Mouse (Mus musculus) liver, embryonic 14.5 days (tissue): ENCODE measurements at regions not wholly inside any gene's neighbourhood (a gene's known extent, or its start where the extent isn't known, plus 50 kb on each side); places are given as distances from the start of the nearest gene placed in this dataset.

Experiments
- ATAC-seq: fragments of 200-750 bp; cut with Nextera tagmentation; 2 replicates; pipeline ENCODE4 v1.8.0; 2017; ENCODE audit warnings: moderate number of reproducible peaks, mild to moderate bottlenecking, moderate library complexity; ENCODE audit not compliant: insufficient read depth
- DNase-seq, 3 experiments: peaks; one replicate each; pipeline ENCODE4 v3.0.0-alpha.2; 2012 to 2013; ENCODE audit warnings: low read depth in 3 of 3, low spot score in 3 of 3
- H3K27ac ChIP-seq: fragments of 300-500 bp; sonication (generic); 2 replicates; pipeline ENCODE4 v1.5.1; 2014; ENCODE audit warnings: moderate library complexity, mild to moderate bottlenecking, control low read depth, inconsistent platforms
- H3K27me3 ChIP-seq: fragments of 300-500 bp; sonication (generic); 2 replicates; pipeline ENCODE4 v1.6.1; 2014; ENCODE audit warnings: mild to moderate bottlenecking, low read length, moderate library complexity; ENCODE audit not compliant: control insufficient read depth, insufficient read depth
- H3K36me3 ChIP-seq: fragments of 300-500 bp; sonication (generic); replicated peaks from 2 replicates; pipeline ENCODE4 v1.6.1; 2014; ENCODE audit warnings: low read depth; ENCODE audit not compliant: control insufficient read depth, insufficient read depth
- H3K4me1 ChIP-seq, 2 experiments: fragments of 200-500 bp in 1 of 2; fragments of 300-500 bp in 1 of 2; sonication (generic) in 1 of 2; replicated peaks; 2 replicates each; pipeline ENCODE4 v1.6.1; 2012 to 2014; ENCODE audit warnings: antibody characterized with exemption in 1 of 2, inconsistent platforms in 1 of 2, low read length in 1 of 2; ENCODE audit not compliant: control insufficient read depth in 2 of 2, insufficient read depth in 2 of 2
- H3K4me2 ChIP-seq: fragments of 300-500 bp; sonication (generic); 2 replicates; pipeline ENCODE4 v1.6.1; 2014; ENCODE audit warnings: low read depth, mild to moderate bottlenecking, control low read depth, moderate library complexity
- H3K4me3 ChIP-seq, 2 experiments: fragments of 200-500 bp in 1 of 2; fragments of 300-500 bp in 1 of 2; sonication (generic) in 1 of 2; 2 replicates each; pipeline ENCODE4 v1.5.1; 2012 to 2014; ENCODE audit warnings: low read depth in 2 of 2, low read length in 2 of 2, mild to moderate bottlenecking in 2 of 2, control low read depth in 1 of 2, inconsistent platforms in 1 of 2, moderate library complexity in 1 of 2; ENCODE audit not compliant: insufficient read depth in 1 of 2
- H3K9ac ChIP-seq: fragments of 300-500 bp; sonication (generic); replicated peaks from 2 replicates; pipeline ENCODE4 v1.6.1; 2014; ENCODE audit warnings: mild to moderate bottlenecking, control low read depth, moderate library complexity
- H3K9me3 ChIP-seq: fragments of 300-500 bp; sonication (generic); 2 replicates; pipeline ENCODE4 v1.6.1; 2016; ENCODE audit warnings: low read length, mixed read lengths; ENCODE audit not compliant: control insufficient read depth
- CTCF ChIP-seq: IDR thresholded peaks from 2 replicates; pipeline ENCODE4 v1.5.1; 2016; ENCODE audit warnings: antibody characterized with exemption, low read depth, control low read depth
- EP300 ChIP-seq: IDR thresholded peaks from 2 replicates; pipeline ENCODE4 v1.6.1; 2016; ENCODE audit warnings: antibody characterized with exemption, low read depth
- whole genome bisulfite sequencing: fragments of 180-500 bp; shearing (Covaris S2); extraction: QIAGEN DNeasy Blood & Tissue Kit; methylation state at CpG from one replicate; pipeline ENCODE4 v1.1.7; 2014; ENCODE audit not compliant: insufficient replicate concordance; 5-methylcytosine and 5-hydroxymethylcytosine counted together

DNA sequence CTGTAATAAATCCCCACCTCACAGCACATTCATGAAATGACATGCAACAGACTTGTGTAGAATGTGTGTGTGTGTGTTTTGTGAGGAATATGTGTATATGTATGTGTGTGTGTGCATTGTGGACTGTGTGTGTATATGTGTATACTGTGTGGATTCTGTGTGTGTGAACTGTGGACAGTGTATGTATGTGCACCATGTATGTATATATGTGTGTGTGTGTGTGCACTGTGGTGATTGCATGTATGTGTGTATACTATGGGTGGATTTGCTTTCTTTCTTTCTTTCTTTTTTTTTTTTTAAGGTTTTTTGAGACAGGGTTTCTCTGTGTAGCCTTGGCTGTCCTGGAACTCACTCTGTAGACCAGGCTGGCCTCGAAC is 91.5 kb upstream of the Hdac4 start:
- H3K36me3 ChIP-seq = no peaks in the 10 kb centered on the region
- H3K4me1 ChIP-seq = no peaks in the 10 kb centered on the region
- no peak for DNase-seq
- no peak for ATAC-seq
- WGBS = 40% methylated on average over 1 of the region's 1 CpGs
- H3K9me3 ChIP-seq = no peaks in the 10 kb centered on the region
- H3K4me2 ChIP-seq = no peak overlapping the region
- TF ChIP-seq EP300 (no peak), CTCF (no peak)
- no peak overlapping the region for H3K27ac ChIP-seq
- no peak overlapping the region for H3K9ac ChIP-seq
- no peaks in the 10 kb centered on the region for H3K27me3 ChIP-seq
- no peak overlapping the region for H3K4me3 ChIP-seq

DNA sequence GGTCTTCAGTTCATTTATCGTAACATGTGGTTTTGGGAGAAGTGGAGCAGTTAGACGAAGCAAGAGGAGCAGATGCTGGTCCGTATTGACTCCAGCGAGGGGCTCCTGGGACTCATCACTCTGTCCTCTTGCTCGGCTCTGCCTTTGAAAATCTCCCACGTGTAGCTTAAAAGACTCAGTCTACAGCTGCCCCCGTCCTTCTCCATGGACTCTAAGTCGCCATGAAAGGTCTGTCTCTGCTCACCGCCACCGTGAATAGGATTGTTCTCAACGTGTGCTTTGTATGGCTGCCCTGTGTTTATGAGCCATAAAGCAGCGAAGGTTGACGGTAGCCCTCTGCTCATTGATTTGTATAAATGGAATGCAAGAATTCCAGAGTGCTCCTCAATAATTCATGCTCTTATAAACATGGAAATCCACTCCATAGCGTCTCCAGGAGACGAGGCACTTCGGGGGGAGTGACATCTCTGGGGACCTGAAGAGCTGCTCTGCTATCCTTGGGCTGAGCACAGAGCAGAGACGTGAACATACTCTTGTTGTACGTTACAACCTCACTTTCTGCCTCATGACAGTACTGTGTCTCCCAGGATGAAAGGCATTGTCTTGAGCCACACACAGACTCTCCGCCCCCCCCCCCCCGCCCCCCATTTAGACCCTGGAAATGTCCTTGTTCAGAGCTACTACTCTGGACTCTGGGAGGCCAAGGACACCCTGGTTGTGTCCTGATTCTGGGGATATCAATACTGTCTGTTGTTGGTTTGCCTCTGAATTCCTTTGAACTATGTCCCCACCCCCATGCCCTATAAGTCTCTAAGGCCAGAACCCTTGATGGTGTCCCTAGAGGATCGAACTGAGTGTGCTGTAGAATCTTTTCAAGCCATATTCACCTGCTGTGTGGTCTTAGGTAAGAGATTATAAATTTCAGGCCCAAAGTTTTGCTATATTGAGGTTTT is 90.8 kb upstream of the Hdac4 start:
- Histone ChIP-seq H3K27me3 (no peaks in the 10 kb centered on the region), H3K9me3 (no peaks in the 10 kb centered on the region), H3K4me1 (no peaks in the 10 kb centered on the region), H3K36me3 (no peaks in the 10 kb centered on the region), H3K4me3 (no peak overlapping the region), H3K4me2 (no peak overlapping the region), H3K9ac (no peak overlapping the region), H3K27ac (no peak overlapping the region)
- DNase-seq (no peak), ATAC-seq (no peak)
- 67% methylated on average over 21 of the region's 21 CpGs for WGBS
- TF ChIP-seq EP300 (no peak), CTCF (no peak)

DNA sequence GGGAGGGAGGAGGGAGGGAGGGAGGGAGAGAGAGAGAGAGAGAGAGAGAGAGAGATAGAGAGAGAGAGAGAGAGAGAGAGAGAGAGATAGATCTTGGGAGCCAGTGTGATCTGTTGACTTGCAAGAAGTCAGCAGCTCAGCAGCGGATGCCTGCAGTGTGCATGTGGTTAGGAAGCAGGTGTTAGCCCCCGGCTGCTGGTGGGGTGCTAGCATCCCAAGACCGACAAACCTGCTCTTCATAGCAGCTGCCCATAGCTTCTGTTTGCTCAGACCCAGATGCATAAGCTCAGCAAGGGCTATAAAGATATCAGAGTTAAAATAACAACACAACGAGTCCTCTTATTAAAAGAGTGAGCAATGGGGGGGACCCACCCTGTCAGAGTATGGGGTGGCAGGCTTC is 88.7 kb upstream of the Hdac4 start:
- no peaks in the 10 kb centered on the region for H3K4me1 ChIP-seq
- no peak for TF ChIP-seq EP300
- TF ChIP-seq CTCF = no peak
- no peaks in the 10 kb centered on the region for H3K9me3 ChIP-seq
- no peak overlapping the region for H3K9ac ChIP-seq
- no peaks in the 10 kb centered on the region for H3K36me3 ChIP-seq
- H3K27me3 ChIP-seq = no peaks in the 10 kb centered on the region
- ATAC-seq (no peak), DNase-seq (no peak)
- H3K27ac ChIP-seq = no peak overlapping the region
- H3K4me3 ChIP-seq = no peak overlapping the region
- 54% methylated on average over 4 of the region's 4 CpGs for WGBS
- no peak overlapping the region for H3K4me2 ChIP-seq

DNA sequence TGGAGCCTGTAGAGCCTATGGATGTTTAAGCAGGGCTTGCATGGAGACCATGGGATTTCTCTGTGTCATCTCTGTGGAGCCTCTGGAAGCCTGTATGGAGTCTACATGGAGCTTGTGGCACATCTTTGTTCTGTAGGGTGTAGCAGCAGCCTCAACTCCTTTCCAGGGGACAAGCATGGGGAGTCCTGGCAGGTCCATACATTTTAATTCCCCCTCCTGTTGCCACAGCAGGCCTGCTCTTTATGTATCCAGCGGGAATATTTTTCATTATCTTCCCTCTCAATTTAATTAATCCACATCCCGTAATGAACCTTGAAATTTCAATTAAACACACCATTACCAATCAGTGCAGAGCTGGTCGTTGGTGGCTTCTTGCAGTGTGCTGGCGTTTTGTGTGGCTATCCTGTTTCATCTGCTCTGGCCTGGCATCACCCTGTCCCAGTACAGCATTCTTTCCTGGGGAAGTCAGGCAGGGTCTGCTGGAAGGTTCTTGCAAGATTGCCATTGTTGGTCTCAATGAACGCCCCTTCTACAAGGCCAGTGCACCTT is 81.8 kb upstream of the Hdac4 start:
- Histone ChIP-seq H3K4me2 (no peak overlapping the region), H3K4me1 (no peaks in the 10 kb centered on the region), H3K4me3 (no peak overlapping the region), H3K27ac (no peak overlapping the region), H3K27me3 (no peaks in the 10 kb centered on the region), H3K36me3 (no peaks in the 10 kb centered on the region), H3K9me3 (no peaks in the 10 kb centered on the region), H3K9ac (no peak overlapping the region)
- DNase-seq (no peak), ATAC-seq (no peak)
- WGBS = 50% methylated on average over 5 of the region's 5 CpGs
- TF ChIP-seq CTCF = no peak
- no peak for TF ChIP-seq EP300

DNA sequence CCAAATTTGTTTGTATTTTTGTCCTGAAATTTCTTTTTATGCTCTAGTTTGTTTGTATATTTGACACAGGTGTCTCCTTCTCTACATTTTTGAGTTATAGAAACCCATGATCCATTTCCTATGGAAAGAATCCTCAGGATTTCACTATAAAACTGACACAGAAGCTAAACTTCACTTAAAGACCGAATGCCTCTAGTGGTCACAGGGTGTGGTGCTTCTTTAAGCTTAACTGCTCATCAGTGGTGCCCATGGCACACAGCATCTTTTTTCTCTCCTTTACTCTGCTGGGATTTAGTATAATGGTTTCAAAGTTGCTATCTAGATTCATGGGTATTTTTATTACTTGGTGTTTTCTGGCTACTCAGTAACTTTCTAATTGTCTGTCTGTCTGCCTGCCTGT is 79.9 kb upstream of the Hdac4 start:
- Histone ChIP-seq H3K36me3 (no peaks in the 10 kb centered on the region), H3K4me1 (no peaks in the 10 kb centered on the region)

More for the DNA sequence above, 79.9 kb upstream of the Hdac4 start:
- no peak overlapping the region for H3K9ac ChIP-seq
- no peak overlapping the region for H3K4me3 ChIP-seq
- no peaks in the 10 kb centered on the region for H3K9me3 ChIP-seq
- no peak overlapping the region for H3K4me2 ChIP-seq
- no peak for TF ChIP-seq EP300
- no peak for TF ChIP-seq CTCF
- no peaks in the 10 kb centered on the region for H3K27me3 ChIP-seq
- DNase-seq (no peak), ATAC-seq (no peak)
- 29% methylated on average over 1 of the region's 1 CpGs for WGBS
- no peak overlapping the region for H3K27ac ChIP-seq
